Mouse (Mus musculus) hindbrain, embryonic 14.5 days (tissue): ENCODE data around the gene 1110012L19Rik. TPM values are rescaled to one million over a fixed set of nuclear protein-coding genes. Genes with fewer than 3 reads are reported as not detected.
A peak's percentile ranks its signal among the peaks of the same experiment; 100 is the strongest.
"Not testable (repeated sequence)": the region's sequence is repeated elsewhere in the genome, so short reads cannot be mapped to it uniquely, and the experiment has no call there.

Source experiments
- ATAC-seq: fragments of 200-750 bp; cut with Nextera tagmentation; 2 replicates; pipeline ENCODE4 v1.8.0; 2017; ENCODE audit warnings: moderate number of reproducible peaks, mild to moderate bottlenecking, moderate TSS enrichment, moderate library complexity; ENCODE audit not compliant: low FRiP score
- DNase-seq: peaks from one replicate; pipeline ENCODE4 v3.0.0-alpha.2; 2015; ENCODE audit warnings: low spot score
- H3K27ac ChIP-seq: fragments of 300-500 bp; sonication (generic); 2 replicates; pipeline ENCODE4 v1.5.1; 2014; ENCODE audit warnings: mild to moderate bottlenecking, moderate library complexity
- H3K27me3 ChIP-seq: fragments of 300-500 bp; sonication (generic); 2 replicates; pipeline ENCODE4 v1.6.1; 2014; ENCODE audit warnings: mild to moderate bottlenecking, low read length, mixed read lengths; ENCODE audit not compliant: control insufficient read depth, insufficient read depth
- H3K36me3 ChIP-seq: fragments of 300-500 bp; sonication (generic); replicated peaks from 2 replicates; pipeline ENCODE4 v1.6.1; 2014; ENCODE audit not compliant: control insufficient read depth, insufficient read depth
- H3K4me1 ChIP-seq: fragments of 300-500 bp; sonication (generic); replicated peaks from 2 replicates; pipeline ENCODE4 v1.6.1; 2014; ENCODE audit warnings: antibody characterized with exemption, low read length, mixed read lengths; ENCODE audit not compliant: control insufficient read depth, insufficient read depth
- H3K4me2 ChIP-seq: fragments of 300-500 bp; sonication (generic); replicated peaks from 2 replicates; pipeline ENCODE4 v1.6.1; 2014; ENCODE audit warnings: mild to moderate bottlenecking, moderate library complexity
- H3K4me3 ChIP-seq: fragments of 300-500 bp; sonication (generic); replicated peaks from 2 replicates; pipeline ENCODE4 v1.5.1; 2014; ENCODE audit warnings: mild to moderate bottlenecking, low read length
- H3K9ac ChIP-seq: fragments of 300-500 bp; sonication (generic); 2 replicates; pipeline ENCODE4 v1.6.1; 2014
- H3K9me3 ChIP-seq: fragments of 300-500 bp; sonication (generic); 2 replicates; pipeline ENCODE4 v1.6.1; 2016; ENCODE audit warnings: low read length; ENCODE audit not compliant: control insufficient read depth
- WGBS: fragments of 180-500 bp; shearing (Covaris S2); extraction: QIAGEN DNeasy Blood & Tissue Kit; methylation state at CpG from one replicate; pipeline ENCODE4 v1.1.7; 2014; 5-methylcytosine and 5-hydroxymethylcytosine counted together
- polyA plus RNA-seq: library from polyadenylated mRNA; unstranded; fragments of >200 nt; fragmentation: Nextera tagmentation; extraction: Ambion mirVana; gene quantifications from 2 replicates; pipeline ENCODE4 v1.2.1, GENCODE M21; 2014

The 1110012L19Rik gene
- 38.0 and 40.9 TPM in 2 replicates for polyA plus RNA-seq

DNA sequence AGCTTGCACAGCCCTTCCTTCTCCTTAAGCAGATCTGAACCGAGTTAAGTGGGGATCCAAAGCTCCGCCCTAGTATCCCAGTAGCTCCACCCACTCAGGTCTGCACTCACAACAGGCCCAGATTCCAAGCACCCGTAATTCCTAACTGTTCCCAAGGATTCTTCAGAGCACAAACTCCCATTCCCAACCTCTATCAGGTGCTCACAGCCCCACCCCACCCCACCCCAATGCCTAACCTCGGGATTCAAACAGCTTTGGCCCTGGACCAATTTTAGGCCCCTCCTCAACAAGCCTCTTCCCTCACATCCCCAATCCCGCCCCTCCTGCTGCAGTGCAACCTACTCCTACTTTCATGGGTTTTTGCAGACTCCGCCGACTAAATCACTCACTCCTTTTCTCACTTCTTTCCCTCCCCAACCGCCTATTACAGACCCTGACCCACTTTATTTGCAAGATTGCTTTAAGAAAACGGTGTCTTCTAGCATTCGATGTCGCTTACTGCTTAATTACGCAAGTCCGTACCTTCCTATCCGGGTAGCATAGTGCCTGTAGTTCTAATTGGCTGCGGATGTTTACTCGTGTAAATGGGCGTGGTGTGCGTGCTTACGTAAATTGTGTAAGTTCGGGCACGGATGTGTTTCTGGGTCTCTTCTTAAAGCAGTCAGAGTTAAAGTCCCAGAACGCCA lies at the start of gene 1110012L19Rik:
TSS of gene 1110012L19Rik (plus strand) at position 602 of the 686 bp plus-strand sequence.
- H3K27ac ChIP-seq, result peak within 1 kb of the TSS; percentile 78
- no peaks in the 10 kb centered on the region for H3K4me1 ChIP-seq
- H3K9me3 ChIP-seq, result no peaks in the 10 kb centered on the region
- peak within 1 kb of the TSS; percentile 44 for H3K4me3 ChIP-seq
- DNase-seq (peak; percentile 82), ATAC-seq (peak; percentile 94)
- H3K27me3 ChIP-seq, result no peaks in the 10 kb centered on the region
- peak within 1 kb of the TSS; percentile 53 for H3K9ac ChIP-seq
- H3K4me2 ChIP-seq, result peak within 1 kb of the TSS; percentile 49
- H3K36me3 ChIP-seq, result no peaks in the 10 kb centered on the region
- 17% methylated on average over 22 of the region's 22 CpGs for WGBS

DNA sequence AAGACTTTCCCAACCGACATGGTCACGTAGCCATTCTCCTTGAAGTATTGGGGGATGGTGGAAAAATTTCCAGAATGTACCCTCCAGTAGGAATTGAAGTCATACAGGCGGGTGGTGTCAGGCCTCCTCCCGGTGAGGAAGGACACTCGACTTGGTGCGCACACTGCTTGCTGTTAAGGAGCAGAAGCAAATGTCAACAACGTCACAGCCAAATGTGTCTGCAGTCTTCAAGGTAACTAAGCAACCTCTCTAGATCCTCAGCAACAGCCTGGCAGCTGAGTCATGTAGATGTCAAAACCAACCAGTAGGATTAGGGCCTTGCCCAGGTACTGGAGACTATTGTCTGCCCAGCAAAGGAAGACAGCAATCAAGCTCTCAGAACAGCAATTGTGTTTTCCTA lies 22.7 kb upstream of the 1110012L19Rik start:
- Histone ChIP-seq H3K4me2 (peak overlapping the region; percentile 64), H3K27ac (no peak overlapping the region), H3K9ac (no peak overlapping the region), H3K4me1 (no peaks in the 10 kb centered on the region; the same call in 1 of the 2 replicates), H3K9me3 (no peaks in the 10 kb centered on the region), H3K36me3 (peaks cover 27% of the 10 kb centered on the region), H3K4me3 (peak overlapping the region; percentile 50), H3K27me3 (no peaks in the 10 kb centered on the region)
- WGBS, result 80% methylated on average over 7 of the region's 7 CpGs
- ATAC-seq, result no peak
- DNase-seq, result no peak

DNA sequence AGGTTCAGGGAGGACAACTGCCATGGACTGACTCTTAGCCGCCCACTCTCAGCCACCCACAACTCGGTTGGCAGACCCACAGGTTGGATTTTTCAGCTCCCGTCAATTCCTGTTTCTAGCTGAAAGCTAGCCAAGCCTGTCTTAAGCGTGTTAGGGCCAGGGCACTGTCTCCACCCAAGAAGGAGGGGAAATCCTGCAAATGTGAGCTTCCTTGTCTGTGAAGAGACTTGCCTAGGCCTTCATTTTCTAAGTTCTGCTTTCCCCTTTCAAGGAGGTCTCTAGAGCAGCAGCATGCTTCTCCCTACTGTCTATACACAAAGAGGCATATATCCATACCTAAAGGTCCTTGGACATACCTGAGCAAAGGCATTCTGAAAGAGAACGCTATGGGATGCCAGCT lies 22.2 kb upstream of the 1110012L19Rik start:
- no peak for ATAC-seq

DNA sequence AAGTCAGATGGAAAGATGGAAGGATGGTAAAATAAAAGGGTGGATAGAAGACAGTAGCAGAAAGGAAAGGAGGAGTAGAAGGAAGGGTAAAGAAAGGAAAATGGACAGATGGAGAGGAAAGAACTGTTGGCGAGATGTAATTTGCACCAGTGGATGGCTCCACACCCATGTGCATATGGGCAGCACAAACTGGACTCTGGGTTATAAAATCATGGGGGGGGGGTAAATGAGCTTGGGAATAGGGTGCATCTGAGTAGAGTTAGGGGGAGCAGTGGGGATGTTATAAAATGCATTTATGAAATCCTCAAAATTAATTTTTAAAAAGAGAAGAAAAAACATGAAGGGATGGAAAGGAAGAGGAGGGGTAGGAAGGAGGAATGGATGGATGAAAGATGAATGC lies 21.5 kb upstream of the 1110012L19Rik start:
- peaks cover 16% of the 10 kb centered on the region for H3K36me3 ChIP-seq
- ATAC-seq (no peak), DNase-seq (no peak)
- no peaks in the 10 kb centered on the region for H3K27me3 ChIP-seq
- no peaks in the 10 kb centered on the region for H3K9me3 ChIP-seq
- 48% methylated on average over 1 of the region's 1 CpGs for WGBS
- H3K27ac ChIP-seq, result peak overlapping the region; percentile 54; the same call in 1 of the 2 replicates
- peak overlapping the region; percentile 50 for H3K4me3 ChIP-seq
- no peaks in the 10 kb centered on the region; the same call in 1 of the 2 replicates for H3K4me1 ChIP-seq
- H3K9ac ChIP-seq, result peak overlapping the region; percentile 64
- peak overlapping the region; percentile 64 for H3K4me2 ChIP-seq

More for the DNA sequence above, 22.2 kb upstream of the 1110012L19Rik start:
- Histone ChIP-seq H3K4me2 (peak overlapping the region; percentile 64), H3K4me1 (no peaks in the 10 kb centered on the region; the same call in 1 of the 2 replicates), H3K36me3 (peaks cover 23% of the 10 kb centered on the region), H3K9me3 (no peaks in the 10 kb centered on the region), H3K27me3 (no peaks in the 10 kb centered on the region), H3K27ac (0 out of 2 replicates have a peak overlapping the region, but pooled peaks have one; percentile 54), H3K9ac (peak overlapping the region; percentile 64), H3K4me3 (peak overlapping the region; percentile 50)
- 82% methylated on average over 5 of the region's 5 CpGs for WGBS
- DNase-seq, result no peak

DNA sequence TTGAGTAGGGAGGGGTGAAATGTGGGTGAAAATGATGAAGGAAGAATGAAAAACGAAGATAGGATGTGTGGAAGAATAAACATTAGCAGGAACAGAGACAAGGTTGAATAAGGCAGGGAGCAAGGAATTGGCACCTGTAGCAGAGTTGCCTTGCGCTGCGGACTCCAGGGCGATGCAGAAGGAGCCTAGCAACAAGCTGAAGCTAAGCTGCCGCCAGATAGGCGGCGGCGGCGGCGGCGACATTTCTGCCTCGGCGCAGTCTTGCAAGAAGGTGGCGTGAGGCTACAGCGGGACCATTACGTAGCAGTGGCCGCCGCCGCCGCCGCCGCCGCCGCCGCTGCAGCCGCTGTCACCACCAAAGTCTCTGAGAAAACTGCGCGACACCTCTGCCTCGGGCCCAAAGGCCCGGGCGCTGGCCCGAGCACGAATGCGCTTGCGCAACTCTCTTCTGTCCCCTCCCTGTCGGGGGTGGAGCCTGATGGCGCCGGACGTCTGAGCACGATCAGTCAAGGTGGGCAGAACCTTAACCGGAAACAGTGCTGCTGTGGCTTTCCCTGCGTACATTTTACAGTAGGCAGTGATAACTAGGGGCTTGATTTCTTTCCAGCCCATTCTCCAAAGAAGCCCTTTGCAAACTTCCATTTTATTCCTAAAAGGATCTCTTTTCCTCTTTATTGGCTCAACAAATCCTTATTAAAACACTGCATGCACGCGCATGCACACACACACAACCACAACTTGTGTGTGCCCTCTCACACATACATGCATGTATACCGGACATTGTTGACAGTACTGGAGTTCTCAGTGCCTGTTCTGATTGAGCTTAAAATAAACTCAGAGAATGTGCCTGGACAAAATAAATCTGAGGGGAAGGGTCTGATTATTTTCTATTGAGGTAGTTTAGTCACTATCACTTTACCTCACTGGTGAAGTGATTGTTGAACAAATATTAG lies 20.7 kb upstream of the 1110012L19Rik start, which contains the start of gene Ids:
TSS of gene Ids (minus strand) at position 424 of the 953 bp plus-strand sequence.
- Histone ChIP-seq H3K27ac (peak within 1 kb of the TSS; percentile 79), H3K4me3 (peak within 1 kb of the TSS; percentile 50), H3K27me3 (no peaks in the 10 kb centered on the region), H3K9ac (peak within 1 kb of the TSS; percentile 64), H3K4me1 (no peaks in the 10 kb centered on the region; the same call in 1 of the 2 replicates), H3K4me2 (peak within 1 kb of the TSS; percentile 64), H3K36me3 (peaks cover 9% of the 10 kb centered on the region), H3K9me3 (no peaks in the 10 kb centered on the region)
- ATAC-seq (peak; percentile 97), DNase-seq (peak; percentile 82)
- WGBS, result 18% methylated on average over 43 of the region's 45 CpGs

DNA sequence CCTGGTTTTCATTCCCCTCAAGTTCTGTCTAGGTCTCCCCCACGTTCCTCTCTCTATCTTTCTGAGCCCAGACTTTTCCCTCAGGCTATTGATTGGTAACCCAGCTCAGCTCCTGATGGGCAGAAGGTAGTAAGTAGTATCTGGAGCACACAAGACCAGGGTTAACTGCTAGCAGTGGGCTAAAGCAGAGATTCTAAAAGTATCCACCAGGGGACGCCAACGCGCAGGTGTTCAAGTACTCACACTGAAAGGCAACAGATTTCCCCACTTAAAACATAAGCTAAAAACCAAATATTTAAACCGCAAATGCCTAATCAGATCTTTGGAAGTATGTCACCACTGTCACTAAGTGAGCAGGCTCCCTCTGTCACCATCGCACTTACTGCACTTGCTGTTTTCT lies 15.9 kb upstream of the 1110012L19Rik start:
- H3K4me1 ChIP-seq, ATAC-seq, H3K27me3 ChIP-seq, H3K27ac ChIP-seq, DNase-seq, H3K4me3 ChIP-seq, H3K4me2 ChIP-seq, H3K9ac ChIP-seq, H3K9me3 ChIP-seq, H3K36me3 ChIP-seq: not testable (repeated sequence)
- 22% methylated on average over 1 of the region's 6 CpGs for WGBS

DNA sequence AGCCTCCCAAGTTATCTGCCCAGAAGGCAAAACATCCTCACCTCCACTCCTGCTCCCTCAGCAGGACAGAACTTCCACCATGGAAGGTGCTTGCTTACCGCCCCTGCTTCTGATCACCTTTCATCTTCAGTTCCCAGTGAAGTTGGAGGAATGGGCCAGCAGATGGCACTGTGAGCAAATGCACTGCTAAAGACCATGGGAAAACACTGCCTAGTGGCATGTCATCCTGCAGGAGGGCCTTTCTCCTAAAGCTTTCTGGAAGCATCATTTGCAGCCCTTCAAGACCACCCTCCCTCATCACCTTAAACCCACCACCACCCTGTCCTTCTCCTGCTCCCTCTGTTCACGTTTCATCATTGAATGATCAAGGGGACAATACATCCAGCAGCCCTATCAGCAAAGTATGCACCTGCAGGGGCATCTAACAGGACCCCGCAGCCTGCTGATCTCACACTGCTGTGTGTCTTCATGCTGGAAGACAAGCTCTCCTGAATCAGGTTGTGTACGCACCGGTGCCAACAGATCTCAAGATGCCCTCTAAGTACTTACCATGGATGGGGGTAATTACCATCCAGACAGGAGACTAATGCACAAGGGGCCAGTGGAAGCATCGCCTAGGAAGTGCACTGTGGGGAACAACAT lies 11.1 kb upstream of the 1110012L19Rik start:
- not testable (repeated sequence) for DNase-seq, H3K27ac ChIP-seq, H3K9me3 ChIP-seq, H3K4me3 ChIP-seq, H3K4me1 ChIP-seq, H3K9ac ChIP-seq, H3K36me3 ChIP-seq, H3K4me2 ChIP-seq, H3K27me3 ChIP-seq
- 62% methylated on average over 5 of the region's 6 CpGs for WGBS
- ATAC-seq, result peak; percentile 70; the same call in 1 of the 2 replicates

DNA sequence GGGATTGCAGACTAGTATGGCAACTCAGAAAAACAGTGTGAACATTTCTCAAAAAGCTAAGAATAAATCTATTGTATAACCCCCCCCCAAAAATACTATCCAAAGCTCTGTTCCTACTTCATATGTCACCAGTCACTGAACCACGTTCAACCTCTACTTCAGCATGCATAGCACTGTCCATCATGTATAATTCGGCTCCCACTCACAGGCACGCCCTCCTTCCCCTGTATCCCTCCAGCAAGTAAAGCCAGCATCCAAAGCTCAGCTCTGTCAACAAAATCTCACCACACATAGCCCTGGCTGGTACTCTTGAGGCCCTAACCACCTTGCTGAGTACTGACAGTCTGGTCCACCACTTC lies 781 bp upstream of the 1110012L19Rik start:
- H3K4me2 ChIP-seq, result peak overlapping the region; percentile 49
- H3K9me3 ChIP-seq, result no peaks in the 10 kb centered on the region
- 55% methylated on average over 3 of the region's 3 CpGs for WGBS
- H3K9ac ChIP-seq, result peak overlapping the region; percentile 53
- DNase-seq (no peak), ATAC-seq (peak; percentile 36)
- H3K4me1 ChIP-seq, result no peaks in the 10 kb centered on the region
- peak overlapping the region; percentile 44 for H3K4me3 ChIP-seq
- no peaks in the 10 kb centered on the region for H3K27me3 ChIP-seq
- no peaks in the 10 kb centered on the region for H3K36me3 ChIP-seq
- no peak overlapping the region for H3K27ac ChIP-seq
